Mouse (Mus musculus) brain, embryonic 14.5 days (tissue): ENCODE data around the gene Gsta3. TPM values are rescaled to one million over a fixed set of nuclear protein-coding genes. Genes with fewer than 3 reads are reported as not detected.

ENCODE experiments used
- DNase-seq: peaks from one replicate; pipeline ENCODE4 v3.0.0-alpha.2; 2011; ENCODE audit warnings: low read depth
- CTCF ChIP-seq: fragments of 200-500 bp; IDR thresholded peaks from 2 replicates; pipeline ENCODE4 v1.5.1; 2012; ENCODE audit warnings: inconsistent platforms, mild to moderate bottlenecking, moderate library complexity, borderline replicate concordance; ENCODE audit not compliant: insufficient read depth, insufficient read length; ENCODE audit errors: extremely low read depth
- POLR2A ChIP-seq: fragments of 200-500 bp; IDR thresholded peaks from 2 replicates; pipeline ENCODE4 v1.6.1; 2012; ENCODE audit warnings: mild to moderate bottlenecking, inconsistent platforms, borderline replicate concordance; ENCODE audit not compliant: poor library complexity, insufficient read depth, insufficient read length, severe bottlenecking; ENCODE audit errors: extremely low read depth
- polyA plus RNA-seq: library from polyadenylated mRNA; depleted of rRNA; stranded (reverse); fragments of >200 nt; gene quantifications from 2 replicates; pipeline ENCODE4 v1.2.3, GENCODE M21; 2012

Gsta3 gene
- polyA plus RNA-seq, 1 experiment: 0.36 TPM

GRCm38 (mm10) chr1:21235359-21235758 is 5.0 kb upstream of the Gsta3 start:
- DNase-seq: no peak
- no peak for TF ChIP-seq CTCF
- no peak for TF ChIP-seq POLR2A

GRCm38 (mm10) chr1:21241096-21241495 is 707 bp downstream of the Gsta3 start:
- DNase-seq: no peak
- TF ChIP-seq CTCF (no peak), POLR2A (no peak)

- no peak for DNase-seq
- no peak for TF ChIP-seq POLR2A
- TF ChIP-seq CTCF: no peak
Observed at GRCm38 (mm10) chr1:21244290-21244960, 4.0 kb downstream of the Gsta3 start.

GRCm38 (mm10) chr1:21246136-21246535 is 5.7 kb downstream of the Gsta3 start:
- no peak for DNase-seq
- TF ChIP-seq CTCF (no peak), POLR2A (no peak)

GRCm38 (mm10) chr1:21247896-21248295 is 7.5 kb downstream of the Gsta3 start:
- no peak for DNase-seq
- TF ChIP-seq CTCF (no peak), POLR2A (no peak)

GRCm38 (mm10) chr1:21248560-21249390 is 8.4 kb downstream of the Gsta3 start:
- TF ChIP-seq CTCF (no peak), POLR2A (no peak)
- DNase-seq: no peak

GRCm38 (mm10) chr1:21251661-21252060 is 11.3 kb downstream of the Gsta3 start:
- no peak for TF ChIP-seq POLR2A
- TF ChIP-seq CTCF: no peak
- DNase-seq: no peak

GRCm38 (mm10) chr1:21252566-21253302 is 12.3 kb downstream of the Gsta3 start:
- no peak for DNase-seq
- TF ChIP-seq POLR2A (no peak), CTCF (no peak)

GRCm38 (mm10) chr1:21253303-21253650 is 12.9 kb downstream of the Gsta3 start:
- DNase-seq: no peak
- TF ChIP-seq POLR2A: no peak
- no peak for TF ChIP-seq CTCF

GRCm38 (mm10) chr1:21253856-21254255 is 13.5 kb downstream of the Gsta3 start:
- no peak for TF ChIP-seq CTCF
- TF ChIP-seq POLR2A: no peak
- DNase-seq: no peak

- TF ChIP-seq POLR2A (no peak), CTCF (no peak)
- no peak for DNase-seq
Observed at GRCm38 (mm10) chr1:21255625-21256345, 15.4 kb downstream of the Gsta3 start.
